Mouse (Mus musculus): Measurements from ENCODE around the gene Hspb1.
A peak's percentile ranks its signal among the peaks of the same experiment; 100 is the strongest.

Hspb1 gene

DNA sequence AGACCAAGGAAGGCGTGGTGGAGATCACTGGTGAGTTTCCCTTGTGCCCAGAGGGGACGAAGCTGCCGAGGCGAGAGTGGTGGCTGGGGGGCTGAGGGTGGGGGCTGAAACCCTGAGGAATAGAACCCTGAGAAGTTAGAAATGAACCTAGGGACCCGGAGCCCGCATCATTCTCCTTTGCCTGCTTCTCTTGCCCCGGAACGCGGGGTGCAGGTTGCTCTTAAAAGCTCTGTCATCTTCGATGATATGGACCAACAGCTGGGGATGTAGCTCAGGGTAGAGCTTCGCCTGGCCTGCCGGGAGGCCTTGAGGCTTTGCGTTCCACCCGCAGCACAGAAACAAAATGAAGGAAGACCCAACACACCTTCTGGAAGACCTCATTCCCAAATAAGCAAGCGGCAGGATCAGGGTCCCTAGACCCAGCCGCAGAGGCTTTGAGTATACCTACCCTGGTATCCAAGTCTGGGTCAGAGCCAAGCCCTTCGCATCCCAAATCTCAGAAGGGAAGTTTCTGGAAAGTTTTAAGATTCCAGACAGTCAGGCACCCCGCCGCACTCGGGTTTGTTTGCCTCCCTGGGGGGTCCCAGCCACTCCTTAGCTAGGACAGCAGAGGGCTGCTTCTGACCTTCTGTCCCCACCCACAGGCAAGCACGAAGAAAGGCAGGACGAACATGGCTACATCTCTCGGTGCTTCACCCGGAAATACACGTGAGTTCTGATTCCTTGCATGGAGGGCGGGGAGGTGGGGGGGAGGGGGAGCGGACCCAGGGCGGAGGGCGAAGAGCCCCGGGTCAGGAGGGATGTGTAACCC, 891 bp downstream of the Hspb1 start:
- no peak for DNase-seq

DNA sequence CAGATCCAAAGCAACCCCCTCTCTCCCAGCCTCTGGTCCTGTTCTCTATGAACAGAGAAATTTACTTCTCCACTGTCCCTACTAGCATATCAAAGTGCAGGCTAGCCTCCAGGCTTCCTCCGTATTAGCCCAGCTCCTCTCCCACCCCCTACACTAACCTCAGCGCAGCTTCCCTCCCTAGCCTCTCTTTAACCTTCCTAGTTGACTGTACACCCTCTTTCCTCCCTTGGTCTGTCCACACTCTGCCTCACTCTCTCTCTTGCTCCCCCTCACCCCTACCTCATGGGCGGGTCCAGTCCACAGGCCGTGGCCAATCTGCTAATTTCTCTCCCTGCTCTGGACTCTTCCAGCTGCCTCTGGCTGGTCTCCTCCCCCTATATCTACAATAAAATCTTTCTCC, 2.6 kb downstream of the Hspb1 start:
- no peak for DNase-seq

DNA sequence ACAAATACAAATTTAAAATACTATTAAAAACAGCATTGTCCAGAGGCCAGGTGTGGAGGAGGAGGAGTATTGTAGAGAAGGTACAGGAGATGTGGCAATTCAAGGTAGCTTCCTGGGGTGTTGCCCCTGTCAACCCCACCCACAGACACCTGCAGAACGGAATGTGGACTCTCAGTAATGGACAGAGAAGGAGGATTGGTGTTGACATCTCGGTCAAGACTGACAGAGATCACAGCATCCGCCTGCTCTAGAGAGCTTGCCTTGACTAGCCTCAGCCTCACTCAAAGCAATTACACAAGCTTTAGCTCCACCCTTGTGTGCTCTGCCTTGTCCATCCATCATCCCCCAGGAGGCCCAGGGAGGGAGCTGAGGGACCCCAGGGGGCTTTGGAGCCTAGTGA, 3.2 kb downstream of the Hspb1 start:
- no peak for DNase-seq

DNA sequence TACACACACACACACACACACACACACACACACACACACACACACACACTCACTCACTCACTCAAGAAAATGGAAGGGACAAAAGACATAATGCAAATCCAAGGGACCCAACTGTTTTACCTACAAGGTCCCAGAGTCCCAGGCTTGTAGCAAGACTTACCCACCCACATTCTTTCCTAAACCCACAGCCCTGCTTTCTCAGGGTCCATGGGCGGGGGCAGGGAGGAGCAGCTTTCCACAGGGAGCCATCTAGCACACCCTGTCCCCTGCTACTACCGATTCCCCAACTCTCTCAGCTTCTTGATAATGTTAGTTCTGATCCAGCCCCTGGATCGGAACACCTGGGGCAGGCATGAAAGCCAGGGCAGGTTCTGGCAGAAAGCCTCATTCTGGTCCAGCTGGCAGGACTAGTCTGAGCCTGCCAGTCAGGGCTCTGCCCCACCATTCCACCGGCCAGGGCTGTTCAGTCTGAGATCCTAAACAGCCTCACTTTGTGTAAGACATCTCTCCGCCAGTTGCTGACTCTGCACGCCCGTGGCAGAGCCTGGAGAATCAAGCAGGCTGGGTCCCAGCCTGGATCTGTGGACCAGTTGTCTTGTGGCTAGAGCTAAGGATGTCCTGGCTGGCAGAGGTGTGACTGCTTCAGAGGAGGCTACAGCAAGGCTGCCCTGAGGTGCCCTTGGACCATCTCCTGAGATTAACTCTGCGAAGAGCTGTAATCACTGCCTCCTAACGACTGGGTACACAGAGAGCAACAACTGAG, 5.1 kb downstream of the Hspb1 start:
- DNase-seq = no peak

DNA sequence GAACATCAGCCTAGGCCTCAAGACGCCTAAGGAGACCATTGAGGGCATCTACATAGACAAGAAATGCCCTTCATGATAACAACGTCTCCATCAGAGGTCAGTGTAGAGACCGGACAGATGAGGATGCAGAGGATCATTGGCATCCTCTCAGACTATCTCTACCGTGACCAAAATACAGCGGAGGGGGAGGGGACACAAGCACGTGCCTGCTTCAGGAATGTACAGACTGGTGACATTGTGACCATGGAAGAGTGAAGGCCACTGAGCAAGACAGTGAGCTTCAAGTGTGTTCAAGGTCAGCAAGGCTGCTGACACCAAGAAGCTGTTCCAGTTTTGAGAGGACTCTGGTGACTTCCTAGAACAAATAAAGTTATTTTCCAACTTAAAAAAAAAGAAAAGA, 7.2 kb downstream of the Hspb1 start:
- DNase-seq = no peak

DNA sequence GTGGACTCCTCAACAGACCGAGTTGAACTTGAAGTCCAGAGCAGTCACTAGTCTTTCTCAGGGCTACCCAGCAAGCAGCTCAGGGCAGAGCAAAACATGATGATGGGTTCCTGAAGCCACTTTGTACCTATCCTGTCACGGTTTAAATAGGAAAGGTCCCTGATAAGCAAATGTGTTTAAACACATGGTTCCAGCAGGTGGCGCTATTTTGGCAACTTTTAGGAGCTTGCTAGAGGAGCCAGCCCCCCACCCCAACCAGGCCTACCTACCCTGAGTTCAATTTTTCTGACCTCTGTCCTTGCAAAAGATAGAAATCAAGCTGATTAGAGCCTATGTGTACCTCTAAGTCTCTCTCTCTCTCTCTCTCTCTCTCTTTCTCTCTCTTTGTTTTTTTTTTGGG, 10.3 kb downstream of the Hspb1 start:
- DNase-seq = peak; percentile 69 to 70

DNA sequence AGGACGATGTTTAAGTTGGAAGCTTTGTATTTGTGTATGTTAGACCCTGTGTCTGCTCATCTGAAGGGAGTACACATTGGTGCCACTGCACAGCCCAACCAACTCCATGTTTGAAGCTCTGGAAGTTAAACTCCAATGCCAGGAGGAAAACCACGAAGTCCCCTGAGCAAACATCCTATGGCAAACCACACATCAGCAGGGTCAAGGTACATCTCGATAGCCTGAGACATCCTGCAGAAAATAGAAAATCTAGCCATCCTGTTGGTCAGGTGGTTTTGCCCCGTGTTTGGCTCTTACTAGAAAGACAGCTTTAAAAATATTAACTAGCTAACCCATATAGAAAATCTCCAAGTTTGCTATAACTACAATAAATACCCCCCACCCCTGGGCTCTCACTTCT, 11.3 kb downstream of the Hspb1 start:
- DNase-seq = no peak

DNA sequence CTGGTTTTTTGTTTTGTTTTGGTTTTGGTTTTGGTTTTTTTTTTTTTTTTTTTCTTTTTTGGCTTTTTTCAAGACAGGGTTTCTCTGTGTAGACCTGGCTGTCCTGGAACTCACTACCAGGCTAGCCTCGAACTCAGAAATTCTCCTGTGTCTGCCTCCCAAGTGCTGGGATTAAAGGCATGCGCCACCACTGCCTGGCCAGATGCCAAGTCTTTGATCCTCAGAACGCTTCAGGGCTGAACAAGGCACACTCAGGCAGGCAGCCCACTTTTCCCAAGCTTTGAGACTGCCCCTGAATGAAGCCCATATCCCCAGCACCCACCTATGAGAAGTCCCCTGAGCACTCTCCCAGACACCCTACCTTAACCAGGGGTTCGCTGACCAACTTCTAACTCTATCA, 12.1 kb downstream of the Hspb1 start:
- no peak for DNase-seq

DNA sequence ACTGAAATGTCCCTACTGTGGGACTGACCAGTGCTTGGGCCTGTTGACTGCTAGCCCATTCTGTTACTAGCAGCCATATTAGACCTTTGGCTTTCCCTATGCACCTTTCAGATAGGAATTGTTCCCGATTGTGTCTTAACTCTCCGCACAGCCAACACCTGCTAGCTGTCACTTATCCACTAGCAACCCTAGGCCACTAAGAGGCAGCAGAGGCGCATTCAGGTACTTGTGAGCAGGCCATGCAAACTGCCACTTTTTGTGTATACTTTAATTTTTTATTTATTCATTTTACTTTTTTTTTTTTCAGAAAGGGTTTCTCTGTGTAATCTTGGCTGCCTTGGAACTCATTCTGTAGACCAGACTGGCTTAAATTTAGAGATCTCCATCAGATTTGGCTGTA, 13.0 kb downstream of the Hspb1 start:
- DNase-seq = no peak

DNA sequence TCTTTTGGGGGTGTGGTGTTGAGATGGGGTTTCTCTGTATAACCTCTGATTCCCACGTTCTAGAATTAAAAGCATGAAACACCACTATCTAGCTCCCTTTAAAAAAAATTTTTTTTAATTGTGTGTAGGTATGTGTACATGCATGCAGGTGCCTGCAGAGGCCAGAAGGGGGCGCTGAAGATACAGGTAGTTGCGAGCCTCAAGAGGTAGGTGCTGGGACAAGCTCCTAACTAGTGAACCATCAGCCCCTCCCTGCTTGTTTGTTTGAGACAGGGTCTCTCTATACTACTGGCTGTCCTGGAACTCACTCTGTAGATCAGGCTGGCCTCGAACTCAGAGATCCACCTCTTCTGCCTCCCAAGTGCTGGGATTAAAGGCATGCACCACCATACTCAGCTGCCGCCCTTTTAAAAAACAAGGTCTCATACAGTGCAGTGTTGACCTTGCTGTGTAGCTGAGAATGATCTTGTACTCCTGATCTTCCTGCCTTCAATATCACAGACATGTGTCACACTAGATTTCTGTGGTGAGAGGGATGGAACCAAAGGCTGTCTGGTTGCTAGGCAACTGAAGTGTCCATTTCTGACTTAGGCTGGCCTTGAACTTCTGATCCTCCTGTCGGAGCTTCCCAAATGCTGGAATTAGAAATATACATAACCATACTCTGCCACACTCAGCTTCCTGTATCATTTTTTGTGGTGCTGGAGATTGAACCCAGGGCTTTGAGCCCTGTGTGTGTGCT, 13.8 kb downstream of the Hspb1 start:
- DNase-seq = peak; percentile 48 to 49

DNA sequence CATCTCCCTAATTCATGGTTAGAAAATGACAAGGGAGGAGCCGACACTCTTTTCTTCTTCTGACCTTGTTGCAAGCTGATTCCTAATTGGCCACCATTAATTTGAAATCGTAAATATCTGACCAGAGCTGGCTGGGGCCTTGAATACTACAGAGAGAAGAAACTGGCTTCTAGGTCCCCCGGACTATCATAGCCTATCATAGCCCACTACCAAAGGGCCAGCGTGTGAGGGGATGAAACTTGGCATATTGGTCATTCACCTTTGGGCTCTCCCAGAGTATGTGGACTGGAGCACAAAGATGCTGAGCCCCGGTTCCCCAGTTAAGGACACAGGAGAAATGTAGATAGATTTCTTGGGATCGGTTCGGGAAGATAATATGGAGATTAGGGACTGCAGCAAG, 15.3 kb downstream of the Hspb1 start:
- no peak for DNase-seq

DNA sequence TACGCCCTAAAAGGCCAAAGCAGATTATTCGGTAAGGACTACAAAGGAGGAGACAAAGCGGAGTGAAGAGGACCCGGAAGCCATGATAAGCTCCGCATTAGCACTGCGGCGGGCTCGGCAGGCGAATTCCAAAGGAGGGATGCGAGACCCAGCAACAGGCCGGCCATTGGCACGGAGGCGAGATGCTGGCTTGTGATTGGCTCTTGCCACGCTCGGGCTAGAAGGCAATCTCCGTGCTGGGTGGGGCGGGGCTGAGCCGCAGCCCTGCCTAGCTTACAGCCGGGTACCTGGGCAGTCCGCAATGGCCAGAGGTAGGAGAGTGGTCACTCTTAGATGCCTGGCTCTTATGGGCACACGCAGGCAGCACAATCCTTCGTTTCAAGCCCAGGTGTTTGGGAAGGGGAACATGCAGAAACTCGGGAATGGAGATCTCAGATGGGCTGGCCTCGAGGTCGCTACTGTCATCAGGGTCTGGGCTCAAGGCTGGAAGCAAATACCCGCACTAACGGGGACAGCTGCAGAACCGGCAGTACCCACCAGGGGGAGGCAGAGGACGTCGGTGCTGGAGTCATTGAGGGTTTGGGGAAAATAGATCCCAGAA, 15.9 kb downstream of the Hspb1 start:
- DNase-seq = peak; percentile 82 to 84

DNA sequence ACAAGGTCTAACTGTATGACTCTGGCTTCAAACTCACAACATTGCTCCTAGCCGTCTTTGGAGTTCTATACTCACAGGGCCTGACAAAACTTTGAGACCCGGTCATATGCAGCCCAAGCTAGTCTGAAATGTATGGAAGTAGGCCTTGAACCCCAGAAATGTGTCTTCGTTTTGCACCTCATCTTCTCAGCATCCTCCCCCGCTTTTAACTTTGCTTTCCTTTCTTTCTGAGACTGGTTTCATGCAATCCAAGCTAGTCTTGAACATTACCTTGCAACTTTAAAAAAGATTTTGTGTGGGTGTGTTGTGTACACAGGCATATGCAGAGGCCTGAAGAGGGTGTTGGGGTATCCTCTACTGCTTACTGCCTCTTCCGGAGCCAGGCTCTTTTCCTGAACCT, 16.5 kb downstream of the Hspb1 start:
- DNase-seq = no peak

DNA sequence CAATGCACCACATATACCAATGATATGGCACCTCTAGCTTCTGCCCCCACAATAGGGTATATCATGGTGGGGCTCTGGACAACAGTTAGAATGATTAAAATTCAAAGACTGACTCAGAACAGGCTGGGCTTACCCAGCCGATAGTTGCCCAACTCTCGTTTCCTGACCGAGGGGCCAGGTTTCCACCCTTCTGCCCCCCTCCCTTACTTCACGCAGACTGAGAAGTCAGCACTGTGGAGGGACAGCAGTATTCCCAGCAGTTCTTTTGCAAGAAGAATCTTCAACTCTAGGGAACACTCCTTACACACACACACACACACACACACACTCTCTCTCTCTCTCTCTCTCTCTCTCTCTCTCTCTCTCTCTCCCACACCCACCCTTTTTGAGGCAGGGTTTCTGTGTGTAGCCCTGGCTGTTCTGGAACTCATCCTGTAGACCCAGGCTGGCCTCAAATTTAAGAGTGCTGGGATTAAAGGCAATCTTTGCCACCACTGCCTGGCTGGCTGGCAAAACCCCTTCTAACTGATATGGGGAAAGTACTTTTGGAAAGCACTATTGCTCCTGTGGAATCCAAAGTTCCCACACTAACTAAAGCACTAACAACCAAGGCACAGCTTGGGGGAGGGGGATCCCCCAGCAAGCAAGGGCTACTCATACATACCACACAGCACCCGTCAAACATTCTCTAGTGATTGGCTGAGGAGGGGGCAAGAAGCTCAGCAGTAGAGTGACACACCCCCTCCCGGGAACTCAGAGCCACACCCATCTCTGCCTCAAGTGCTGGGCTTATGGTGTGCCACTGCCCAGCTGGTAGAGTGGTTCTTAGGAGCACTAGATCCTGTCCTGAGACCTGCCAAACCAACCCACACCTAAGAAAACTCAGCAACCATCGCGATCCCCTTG, 17.9 kb downstream of the Hspb1 start:
- DNase-seq = no peak

DNA sequence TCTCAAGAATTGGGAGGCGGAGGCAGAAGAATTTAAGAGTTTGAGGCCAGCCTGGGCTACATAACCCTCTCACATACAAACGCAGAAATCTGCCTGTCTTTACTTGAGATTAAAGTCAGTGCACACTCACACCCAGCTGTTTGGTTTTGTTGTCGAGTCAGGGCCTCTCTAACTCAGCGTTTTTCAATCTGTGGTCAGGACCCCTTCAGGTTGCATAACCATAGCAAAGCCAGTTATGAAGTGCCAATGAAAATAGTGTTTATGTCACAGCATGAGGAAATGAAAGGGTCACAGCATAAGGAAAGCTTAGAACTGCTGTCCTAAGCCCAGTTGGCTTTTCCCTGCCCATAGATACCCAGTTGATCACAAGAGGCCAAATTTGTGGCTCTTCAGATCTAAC, 19.1 kb downstream of the Hspb1 start:
- DNase-seq = no peak

DNA sequence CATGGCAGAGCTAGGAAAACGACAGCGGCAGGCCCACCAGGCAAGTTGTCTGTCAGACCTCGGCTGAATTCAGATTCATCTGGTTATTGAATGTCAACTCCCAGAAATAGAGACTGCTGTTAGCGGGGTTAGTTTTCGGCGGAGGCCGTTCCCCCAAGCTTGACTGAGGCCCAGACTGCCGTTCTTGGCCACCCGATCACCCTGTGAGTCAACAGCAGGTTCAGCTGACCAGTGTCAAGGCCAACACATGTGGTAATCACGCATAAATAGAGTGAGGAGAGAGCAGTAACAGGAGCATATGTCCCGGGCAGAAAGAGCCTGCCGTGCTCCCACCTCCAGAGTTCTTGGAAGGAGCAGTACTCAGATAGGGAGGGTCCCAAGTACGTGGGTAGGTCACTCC, 19.5 kb downstream of the Hspb1 start:
- DNase-seq = no peak

DNA sequence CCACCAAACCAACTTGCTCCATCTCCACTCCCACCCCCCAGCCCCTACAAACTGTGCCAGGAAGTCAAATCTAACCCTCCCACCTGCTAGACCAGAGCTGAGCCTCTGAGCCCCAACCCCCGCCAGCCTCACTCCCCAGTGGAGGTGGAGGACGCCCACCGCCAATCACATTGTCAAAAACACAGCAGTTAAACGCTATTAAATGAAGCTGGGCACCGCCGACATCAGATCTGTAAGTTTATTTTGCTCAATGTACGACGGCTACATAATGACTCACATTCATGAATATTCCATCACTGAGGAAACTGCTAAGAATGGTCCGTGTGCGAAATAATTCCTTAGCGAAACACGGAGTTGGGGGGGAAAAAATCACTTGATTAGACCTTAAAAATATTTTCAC, 20.5 kb downstream of the Hspb1 start:
- no peak for DNase-seq

DNA sequence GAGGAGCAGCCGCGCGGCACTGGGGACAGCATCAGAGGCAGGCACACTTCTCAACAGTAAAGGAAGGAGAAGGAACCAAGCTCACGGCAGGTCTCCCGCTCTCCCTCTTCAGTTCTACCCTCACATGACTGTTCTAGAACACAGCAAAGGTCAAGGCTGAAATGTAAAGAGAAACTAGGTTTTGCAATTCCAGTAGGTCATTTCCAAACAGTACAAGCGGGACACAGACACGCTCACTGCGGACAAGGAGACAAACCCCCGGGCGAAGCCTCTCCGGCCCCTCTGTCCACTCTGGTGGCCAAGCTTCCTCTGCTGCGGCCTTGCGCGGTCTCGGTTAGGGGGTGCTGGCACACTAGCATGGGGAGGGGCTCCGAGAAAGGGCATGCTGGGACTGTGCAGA, 21.3 kb downstream of the Hspb1 start:
- no peak for DNase-seq

DNA sequence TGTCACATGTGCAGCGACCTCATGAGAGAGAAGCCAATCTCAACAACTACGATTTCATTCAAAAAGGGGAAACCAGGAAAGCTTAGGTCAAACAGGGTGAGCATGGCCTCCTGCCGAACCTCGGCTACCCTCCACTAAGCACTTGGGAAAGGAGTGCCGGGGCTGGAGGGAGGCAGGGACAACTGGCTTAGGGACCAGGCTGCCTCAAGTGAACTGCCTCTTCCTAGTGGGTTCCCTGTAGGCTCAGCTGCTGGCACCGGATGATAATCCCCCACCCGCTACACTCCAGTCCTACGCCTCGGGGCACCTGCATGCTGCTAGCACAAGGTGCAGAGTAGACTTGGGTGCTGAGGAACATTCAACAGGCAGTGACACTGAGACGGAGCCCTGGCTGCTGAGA, 21.9 kb downstream of the Hspb1 start:
- no peak for DNase-seq

DNA sequence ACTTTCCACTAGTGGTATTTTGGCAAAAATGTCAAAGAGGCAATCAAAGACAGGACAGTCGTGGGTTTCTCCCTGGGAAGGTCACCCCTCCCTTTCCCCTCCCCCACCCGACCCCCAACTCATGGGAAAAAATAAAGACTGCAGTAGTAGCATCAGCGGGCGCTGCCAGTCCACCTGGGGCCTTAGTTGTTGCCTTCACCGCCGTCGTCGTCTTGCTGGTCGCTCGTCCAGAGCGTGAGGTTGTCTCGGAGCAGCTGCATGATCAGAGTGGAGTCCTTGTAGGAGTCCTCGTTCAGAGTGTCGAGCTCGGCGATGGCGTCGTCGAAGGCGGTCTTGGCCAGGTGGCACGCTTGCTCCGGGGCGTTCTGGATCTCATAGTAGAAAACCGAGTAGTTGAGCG, 23.1 kb downstream of the Hspb1 start:
- no peak for DNase-seq

DNA sequence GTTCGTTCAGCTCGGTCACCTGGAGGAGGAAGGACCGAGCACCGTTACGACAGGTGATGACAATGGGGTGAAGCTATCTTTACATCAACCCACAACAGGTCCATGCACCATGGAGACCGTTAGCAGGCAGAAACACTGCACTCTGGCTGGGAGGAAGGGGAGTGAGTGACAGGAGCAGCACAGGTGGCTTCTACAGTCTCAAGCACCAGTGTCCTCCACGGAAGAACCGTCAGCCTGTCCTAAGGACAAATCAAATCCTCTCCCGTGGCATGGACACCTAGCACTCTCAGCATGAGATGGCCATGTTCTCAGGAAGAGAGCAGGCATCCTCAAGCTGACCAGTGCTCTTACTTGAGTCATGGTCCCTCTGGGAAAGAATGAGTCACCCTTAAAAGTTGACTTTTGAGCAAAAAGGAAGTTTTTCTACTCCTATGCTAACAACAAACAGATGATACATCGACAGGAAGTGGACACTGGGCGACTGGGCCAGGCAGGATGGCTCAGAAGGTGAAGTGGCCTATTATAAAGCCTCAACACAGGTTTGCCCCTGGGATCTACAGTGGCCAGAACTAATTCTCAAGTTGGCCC, 24.0 kb downstream of the Hspb1 start:
- DNase-seq = no peak

DNA sequence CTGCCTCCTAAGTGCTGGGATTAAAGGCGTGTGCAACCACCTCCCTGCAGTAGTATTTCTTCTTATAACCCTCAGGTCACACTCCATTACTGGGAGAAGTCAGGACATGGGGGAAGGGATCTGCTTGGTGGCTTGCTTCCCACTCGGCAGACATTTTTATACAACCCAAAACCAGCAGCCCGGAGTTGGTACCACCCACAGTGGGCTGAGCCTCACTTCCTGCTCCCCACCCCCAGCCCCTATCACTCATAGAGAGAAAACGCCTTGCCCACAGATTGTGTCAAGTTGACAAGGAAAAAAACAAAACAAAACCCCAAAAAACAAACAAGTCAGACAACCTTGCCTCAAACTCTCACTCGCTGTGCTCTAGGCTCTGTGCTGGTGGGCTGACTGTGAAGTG, 25.5 kb downstream of the Hspb1 start:
- no peak for DNase-seq

All from B cell, adult 2 months (primary cell).